Mouse (Mus musculus) activated CD4-positive, CD25-positive, alpha-beta regulatory T cell, adult 9 weeks (primary cell): Measurements from ENCODE around the gene Riok1. TPM values are rescaled to one million over a fixed set of nuclear protein-coding genes. Genes with fewer than 3 reads are reported as not detected.

ENCODE experiments used
- polyA plus RNA-seq: library from polyadenylated mRNA; unstranded; fragments of 100-300 nt; shearing (Covaris generic); gene quantifications from one replicate; pipeline ENCODE4 v1.2.1, GENCODE M21; 2017

Gene Riok1
- 94.6 TPM for polyA plus RNA-seq

GRCm38 (mm10) chr13:38036343-38037043 is at the start of gene Riok1:
TSS of gene Riok1 (plus strand) at chr13:38036995.

GRCm38 (mm10) chr13:37993704-37994404 is 42.9 kb upstream of the Riok1 start, which contains the start of gene Ssr1:
TSS of gene Ssr1 (minus strand) at chr13:37994217.

GRCm38 (mm10) chr13:38037044-38037687 is 371 bp downstream of the Riok1 start, which contains the start of gene Cage1:
TSS of gene Cage1 (minus strand) at chr13:38037069.

Other genes starting within 250 kb of the Riok1 start
- gene Ssr1, start 42.8 kb upstream of the Riok1 start, polyA plus RNA-seq, result 82.0 TPM
- 0.82 TPM for gene Cage1, start 74 bp downstream of the Riok1 start, polyA plus RNA-seq
- gene Dsp, start 114.3 kb downstream of the Riok1 start, polyA plus RNA-seq, result 0.54 TPM
- 67.5 TPM for gene Snrnp48, start 167.9 kb downstream of the Riok1 start, polyA plus RNA-seq